Mouse (Mus musculus) spleen, adult 2 months (tissue): ENCODE results near the gene Prmt2.

Experiments
- CTCF ChIP-seq: fragments of 200-500 bp; IDR thresholded peaks from 2 replicates; pipeline ENCODE4 v1.5.1; 2011; ENCODE audit warnings: mild to moderate bottlenecking, inconsistent platforms; ENCODE audit not compliant: insufficient read depth, insufficient read length, insufficient replicate concordance; ENCODE audit errors: extremely low read depth
- POLR2A ChIP-seq: fragments of 200-500 bp; IDR thresholded peaks from 2 replicates; pipeline ENCODE4 v1.6.1; 2011; ENCODE audit warnings: low read depth, low read length, inconsistent platforms

- no peak for TF ChIP-seq POLR2A
- no peak for TF ChIP-seq CTCF
Measured at GRCm38 (mm10) chr10:76158009-76158408, 79.7 kb downstream of the Prmt2 start.
